Mouse (Mus musculus) heart, postnatal 0 days (tissue): ENCODE results near the gene Isg20.

Experiments used
- CTCF ChIP-seq: IDR thresholded peaks from 2 replicates; pipeline ENCODE4 v1.5.1; 2016; ENCODE audit warnings: antibody characterized with exemption, control low read depth, low read depth
- EP300 ChIP-seq: IDR thresholded peaks from 2 replicates; pipeline ENCODE4 v1.6.1; 2016; ENCODE audit warnings: antibody characterized with exemption, low read depth

- TF ChIP-seq CTCF (no peak), EP300 (no peak)
Measured at GRCm38 (mm10) chr7:78954619-78955018, 41.4 kb downstream of the Isg20 start.
